Mouse (Mus musculus) brain, embryonic 14.5 days (tissue): ENCODE results near the gene Cldn22.

Experiments used
- CTCF ChIP-seq: fragments of 200-500 bp; IDR thresholded peaks from 2 replicates; pipeline ENCODE4 v1.5.1; 2012; ENCODE audit warnings: inconsistent platforms, mild to moderate bottlenecking, moderate library complexity, borderline replicate concordance; ENCODE audit not compliant: insufficient read depth, insufficient read length; ENCODE audit errors: extremely low read depth
- POLR2A ChIP-seq: fragments of 200-500 bp; IDR thresholded peaks from 2 replicates; pipeline ENCODE4 v1.6.1; 2012; ENCODE audit warnings: mild to moderate bottlenecking, inconsistent platforms, borderline replicate concordance; ENCODE audit not compliant: poor library complexity, insufficient read depth, insufficient read length, severe bottlenecking; ENCODE audit errors: extremely low read depth

DNA sequence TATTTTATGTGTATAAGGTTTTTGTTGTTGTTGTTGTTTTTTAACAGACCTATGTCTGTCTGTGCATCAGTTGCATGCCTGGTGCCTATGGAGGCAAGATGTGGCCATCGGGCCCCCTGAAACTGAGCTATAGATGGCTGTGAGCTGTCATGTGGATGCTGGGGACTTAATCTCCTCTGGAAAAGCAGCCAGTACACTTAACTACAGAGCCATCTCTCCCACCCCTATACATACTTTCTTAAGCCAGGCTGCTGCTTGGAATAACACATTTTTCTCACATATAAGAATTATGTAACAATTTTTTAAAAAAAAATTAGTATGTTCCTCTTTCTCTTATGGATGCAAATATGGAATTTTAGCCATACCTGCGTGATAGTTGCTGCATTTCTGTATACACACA lies 40.7 kb upstream of the Cldn22 start:
- no peak for TF ChIP-seq CTCF
- TF ChIP-seq POLR2A, result no peak
